Mouse (Mus musculus) neutrophil, adult 5-6 weeks (primary cell): ENCODE results near the gene Atg7. TPM values are rescaled to one million over a fixed set of nuclear protein-coding genes. Genes with fewer than 3 reads are reported as not detected.

ENCODE experiments used
- ATAC-seq: fragments of 151-379, 151-347 bp; 2 replicates; pipeline ENCODE4 v1.8.0; 2017; ENCODE audit warnings: mild to moderate bottlenecking, moderate TSS enrichment; ENCODE audit not compliant: insufficient number of reproducible peaks, poor library complexity, low FRiP score, severe bottlenecking; ENCODE audit errors: extremely low read depth
- total RNA-seq: library from RNA; stranded (forward); fragments of 200-1000 nt; gene quantifications from 2 replicates; pipeline ENCODE4 v1.2.3, GENCODE M21; 2017

The Atg7 gene
- total RNA-seq, 1 experiment from 2014 or later: 74.5 TPM

GRCm38 (mm10) chr6:114905253-114906028 is 262.5 kb downstream of the Atg7 start:
- ATAC-seq: no peak

GRCm38 (mm10) chr6:114906209-114906608 is 263.3 kb downstream of the Atg7 start:
- no peak for ATAC-seq

DNA sequence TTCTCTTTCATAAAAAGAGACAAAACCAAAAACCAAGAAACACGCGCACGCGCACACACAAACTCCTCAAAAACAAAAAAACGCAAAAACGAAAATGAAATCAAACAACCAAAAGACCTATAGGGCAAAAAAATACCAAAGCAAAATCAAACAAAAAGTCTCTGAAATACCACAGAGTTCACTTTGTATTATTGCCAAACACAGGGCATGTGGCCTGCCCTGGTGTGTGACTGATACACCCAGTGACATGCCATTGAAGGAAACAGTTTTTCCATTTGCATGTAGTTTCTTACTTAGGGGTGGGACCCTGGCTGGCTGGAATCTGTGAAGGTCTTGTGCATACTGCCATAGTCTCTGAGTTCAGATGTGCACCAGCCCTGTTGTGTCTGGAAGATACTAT is 264.6 kb downstream of the Atg7 start:
- ATAC-seq: no peak

GRCm38 (mm10) chr6:114909801-114910200 is 266.9 kb downstream of the Atg7 start:
- no peak for ATAC-seq

Other genes with a start within 250 kb of the Atg7 start
- 0.12 and 0.35 TPM in 2 replicates for gene Hrh1, start 245.2 kb upstream of the Atg7 start, total RNA-seq